Mouse (Mus musculus) liver, embryonic 11.5 days (tissue): ENCODE measurements around the gene Ckap5. TPM values are rescaled to one million over a fixed set of nuclear protein-coding genes. Genes with fewer than 3 reads are reported as not detected.

Experiments used
- ATAC-seq: fragments of 200-750 bp; cut with Nextera tagmentation; replicated peaks from 2 replicates; pipeline ENCODE4 v1.8.0; 2017; ENCODE audit warnings: moderate number of reproducible peaks, mild to moderate bottlenecking, moderate TSS enrichment, moderate library complexity; ENCODE audit not compliant: low FRiP score
- DNase-seq: peaks from one replicate; pipeline ENCODE4 v3.0.0-alpha.2; 2017; ENCODE audit warnings: low spot score
- H3K27ac ChIP-seq: fragments of 300-500 bp; sonication (generic); 2 replicates; pipeline ENCODE4 v1.5.1; 2014; ENCODE audit warnings: mild to moderate bottlenecking, low read depth, low read length, control low read depth
- H3K27me3 ChIP-seq: fragments of 300-500 bp; sonication (generic); replicated peaks from 2 replicates; pipeline ENCODE4 v1.6.1; 2014; ENCODE audit warnings: low read length, mixed read lengths; ENCODE audit not compliant: control insufficient read depth, insufficient read depth
- H3K36me3 ChIP-seq: fragments of 300-500 bp; sonication (generic); 2 replicates; pipeline ENCODE4 v1.6.1; 2014; ENCODE audit warnings: mild to moderate bottlenecking, low read length, moderate library complexity, mixed read lengths; ENCODE audit not compliant: control insufficient read depth, insufficient read depth
- H3K4me1 ChIP-seq: fragments of 300-500 bp; sonication (generic); replicated peaks from 2 replicates; pipeline ENCODE4 v1.6.1; 2014; ENCODE audit warnings: low read length, mixed read lengths; ENCODE audit not compliant: control insufficient read depth, insufficient read depth
- H3K4me2 ChIP-seq: fragments of 300-500 bp; sonication (generic); 2 replicates; pipeline ENCODE4 v1.6.1; 2014; ENCODE audit warnings: mild to moderate bottlenecking, control low read depth, moderate library complexity
- H3K4me3 ChIP-seq: fragments of 300-500 bp; sonication (generic); 2 replicates; pipeline ENCODE4 v1.5.1; 2014; ENCODE audit warnings: low read depth, low read length, control low read depth
- H3K9ac ChIP-seq: fragments of 300-500 bp; sonication (generic); 2 replicates; pipeline ENCODE4 v1.6.1; 2014; ENCODE audit warnings: low read depth, low read length, control low read depth
- H3K9me3 ChIP-seq: fragments of 300-500 bp; sonication (generic); 2 replicates; pipeline ENCODE4 v1.6.1; 2016; ENCODE audit warnings: low read length, inconsistent platforms, mixed read lengths; ENCODE audit not compliant: control insufficient read depth
- WGBS: fragments of 180-500 bp; shearing (Covaris S2); extraction: QIAGEN DNeasy Blood & Tissue Kit; methylation state at CpG from one replicate; pipeline ENCODE4 v1.1.7; 2014; 5-methylcytosine and 5-hydroxymethylcytosine counted together
- polyA plus RNA-seq: library from polyadenylated mRNA; unstranded; fragments of >200 nt; fragmentation: Nextera tagmentation; extraction: Ambion mirVana; gene quantifications from 2 replicates; pipeline ENCODE4 v1.2.1, GENCODE M21; 2014

Ckap5 gene
- polyA plus RNA-seq, 1 experiment from 2014 or later: 49.4 TPM

GRCm38 (mm10) chr2:91667747-91668146 lies 141.2 kb downstream of the Ckap5 start:
- no peak for ATAC-seq

GRCm38 (mm10) chr2:91669326-91669725 lies 142.8 kb downstream of the Ckap5 start:
- no peak overlapping the region for H3K4me2 ChIP-seq
- no peaks in the 10 kb centered on the region for H3K27me3 ChIP-seq
- H3K4me3 ChIP-seq: no peak overlapping the region
- H3K27ac ChIP-seq: no peak overlapping the region
- peaks cover 38% of the 10 kb centered on the region for H3K36me3 ChIP-seq
- DNase-seq: no peak
- H3K9me3 ChIP-seq: no peaks in the 10 kb centered on the region
- ATAC-seq: no peak
- H3K4me1 ChIP-seq: no peaks in the 10 kb centered on the region
- H3K9ac ChIP-seq: no peak overlapping the region
- 93% methylated on average over 8 of the region's 8 CpGs for WGBS

More at GRCm38 (mm10) chr2:91667747-91668146, 141.2 kb downstream of the Ckap5 start:
- DNase-seq: no peak
- H3K4me3 ChIP-seq: no peak overlapping the region
- peaks cover 50% of the 10 kb centered on the region for H3K36me3 ChIP-seq
- no peak overlapping the region for H3K27ac ChIP-seq
- no peaks in the 10 kb centered on the region for H3K27me3 ChIP-seq
- H3K4me1 ChIP-seq: no peaks in the 10 kb centered on the region
- H3K9me3 ChIP-seq: no peaks in the 10 kb centered on the region
- WGBS: 77% methylated on average over 2 of the region's 2 CpGs
- no peak overlapping the region for H3K4me2 ChIP-seq
- H3K9ac ChIP-seq: no peak overlapping the region

GRCm38 (mm10) chr2:91670038-91670437 lies 143.5 kb downstream of the Ckap5 start:
- no peak overlapping the region for H3K4me2 ChIP-seq
- H3K9me3 ChIP-seq: no peaks in the 10 kb centered on the region
- H3K4me1 ChIP-seq: no peaks in the 10 kb centered on the region
- WGBS: 94% methylated on average over 6 of the region's 6 CpGs
- H3K27me3 ChIP-seq: no peaks in the 10 kb centered on the region
- H3K36me3 ChIP-seq: peaks cover 33% of the 10 kb centered on the region
- no peak overlapping the region for H3K4me3 ChIP-seq
- no peak for DNase-seq
- no peak overlapping the region for H3K9ac ChIP-seq
- ATAC-seq: no peak
- no peak overlapping the region for H3K27ac ChIP-seq

Other genes with a start within 250 kb of the Ckap5 start
- 23.7 and 24.8 TPM in 2 replicates for gene 1110051M20Rik, start 82.1 kb upstream of the Ckap5 start, polyA plus RNA-seq
- 1.7 and 1.9 TPM in 2 replicates for gene Lrp4, start 69.3 kb upstream of the Ckap5 start, polyA plus RNA-seq
- gene F2, start 109.7 kb downstream of the Ckap5 start, polyA plus RNA-seq: 124 and 136 TPM in 2 replicates
- 5.1 and 5.4 TPM in 2 replicates for gene Zfp408, start 123.0 kb downstream of the Ckap5 start, polyA plus RNA-seq
- gene Arhgap1, start 123.1 kb downstream of the Ckap5 start, polyA plus RNA-seq: 99.2 and 100 TPM in 2 replicates
- gene Atg13, start 183.8 kb downstream of the Ckap5 start, polyA plus RNA-seq: 23.0 and 23.3 TPM in 2 replicates
- 16.3 TPM in 2 replicates for gene Harbi1, start 184.1 kb downstream of the Ckap5 start, polyA plus RNA-seq
- gene Ambra1, start 203.4 kb downstream of the Ckap5 start, polyA plus RNA-seq: 13.0 and 14.0 TPM in 2 replicates